Mouse (Mus musculus): ENCODE data around the gene Mfap5.

- TF ChIP-seq CTCF (IDR thresholded peaks at IDR 0.05; ENCODE audit: control insufficient read depth, insufficient read depth, insufficient read length) = no peak
- TF ChIP-seq MYOD1 (IDR thresholded peaks at IDR 0.05; ENCODE audit: control insufficient read depth, insufficient read length, low read depth) = no peak
- no peak for TF ChIP-seq MAX (IDR thresholded peaks at IDR 0.05)
- TF ChIP-seq MYOG (IDR thresholded peaks at IDR 0.05; ENCODE audit: control insufficient read depth, extremely low read depth, insufficient read length) = no peak
- TF ChIP-seq USF1 (IDR thresholded peaks at IDR 0.05; ENCODE audit: low read depth) = no peak
These were observed 59.6 kb downstream of the Mfap5 start for GRCm38 (mm10) chr6:122565070-122565784.

Measured in C2C12 (cell line).